Mouse (Mus musculus): ENCODE results near the gene Lingo3.

- TF ChIP-seq GATA1 (IDR thresholded peaks at IDR 0.05; ENCODE audit: borderline replicate concordance, low read length) (no peak), FLI1 (IDR thresholded peaks at IDR 0.05; ENCODE audit: low read length) (no peak)
These were observed 39.5 kb downstream of the Lingo3 start for GRCm38 (mm10) chr10:80804340-80804739.

All from megakaryocyte, embryonic 14.5 days (primary cell).